Comparison of ENCODE assay signal across 8 mouse cellular contexts in the genomic region with DNA sequence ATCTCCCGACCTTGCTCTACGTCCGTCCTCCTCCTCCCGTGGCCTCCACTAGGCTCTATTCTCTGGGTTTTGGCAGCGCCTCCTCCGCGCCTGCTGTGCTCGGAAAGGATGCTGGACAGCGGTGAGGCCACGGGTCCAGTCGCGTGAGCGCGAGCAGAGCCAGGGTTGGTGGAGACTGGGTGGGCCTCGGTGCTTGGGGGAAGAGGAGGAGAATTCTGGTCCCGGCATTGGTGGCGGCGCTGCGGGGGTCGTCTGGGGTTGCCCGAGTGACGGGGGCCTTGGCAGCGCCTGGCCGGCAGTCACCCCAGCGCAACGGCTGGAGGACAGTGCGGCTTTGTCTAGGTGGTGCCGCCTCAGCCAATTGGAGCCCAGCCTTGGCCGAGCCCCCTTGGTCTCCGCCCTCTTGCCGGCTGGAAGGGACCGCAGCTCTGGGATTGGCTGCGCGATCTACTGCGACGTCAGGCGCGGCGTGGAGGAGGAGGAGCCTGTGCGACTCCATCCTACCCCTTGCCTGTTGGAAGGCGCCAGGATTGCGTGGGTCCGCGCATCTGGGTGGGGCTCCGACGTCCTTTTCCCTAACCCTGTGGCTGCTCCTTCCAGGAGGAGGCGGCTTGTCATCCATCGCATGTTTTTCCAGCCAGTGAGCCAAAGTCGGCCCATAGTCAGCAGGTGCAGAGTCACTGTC. TPM values are rescaled to one million over a fixed set of nuclear protein-coding genes. Genes with fewer than 3 reads are reported as not detected.
A peak's percentile ranks its signal among the peaks of the same experiment; 100 is the strongest.
DNase-seq lines count a peak whose midpoint lies in the region; ATAC-seq and TF ChIP-seq lines count a peak whose summit lies in the region.

No protein-coding gene starts in this region.

- WGBS in heart, embryonic 13.5 days, result under 1% methylated on average over 49 of the region's 49 CpGs
- WGBS in kidney, postnatal 0 days, result under 1% methylated on average over 48 of the region's 49 CpGs
- WGBS in liver, adult 2 months, result 53% methylated on average over 49 of the region's 49 CpGs

- peak; percentile 96 for ATAC-seq in heart, embryonic 13.5 days (ENCODE audit: extremely low read depth, insufficient number of reproducible peaks, low FRiP score, low TSS enrichment)
- peak; percentile 97 for ATAC-seq in kidney, postnatal 0 days (replicated peaks; ENCODE audit: low FRiP score, low read depth)

- DNase-seq in CD4-positive, CD25-positive, alpha-beta regulatory T cell, adult 2 months (ENCODE audit: low read depth, low spot score), result peak; percentile 93
- peak; percentile 75 for DNase-seq in c-Kit-positive CD71-negative TER-119-negative erythroid progenitor cells, embryonic 14.5 days (ENCODE audit: low read depth)
- peak; percentile 92 for DNase-seq in fibroblast of lung, adult 2 months (ENCODE audit: low read depth)
- DNase-seq in kidney, postnatal 0 days (ENCODE audit: low spot score), result peak; percentile 95
- DNase-seq in liver, adult 2 months (ENCODE audit: extremely low read depth, low read depth, low spot score), result no peak
- DNase-seq in spleen, postnatal 4 days (ENCODE audit: low spot score in 2 of 2), result peak; percentile 73 to 83

- no peak overlapping the region for H3ac ChIP-seq in myocyte (ENCODE audit: control insufficient read depth, insufficient read length)

- peaks cover 37% of the 10 kb centered on the region for H3K27me3 ChIP-seq in heart, embryonic 13.5 days (replicated peaks)
- 0 out of 2 replicates have a peak, but pooled peaks cover 5% of the 10 kb centered on the region for H3K27me3 ChIP-seq in kidney, postnatal 0 days (ENCODE audit: insufficient read depth, low read length)
- H3K27me3 ChIP-seq in liver, adult 2 months (ENCODE audit: control insufficient read depth, insufficient read depth, low read length), result no peaks in the 10 kb centered on the region
- peaks cover 22% of the 10 kb centered on the region for H3K27me3 ChIP-seq in myocyte (ENCODE audit: control insufficient read depth, insufficient read depth, insufficient read length)

- no peak for TF ChIP-seq CTCF in kidney, postnatal 0 days (IDR thresholded peaks at IDR 0.05; ENCODE audit: low read depth)
- no peak for TF ChIP-seq CTCF in liver, adult 2 months (IDR thresholded peaks at IDR 0.05; ENCODE audit: low read depth, low read length)

- no peaks in the 10 kb centered on the region for H3K9me3 ChIP-seq in heart, embryonic 13.5 days
- no peaks in the 10 kb centered on the region for H3K9me3 ChIP-seq in kidney, postnatal 0 days (replicated peaks; ENCODE audit: low read length)

- H3K4me3 ChIP-seq in heart, embryonic 13.5 days, result peak overlapping the region; percentile 63
- peak overlapping the region; percentile 47 for H3K4me3 ChIP-seq in kidney, postnatal 0 days (replicated peaks; ENCODE audit: low read depth, low read length)
- H3K4me3 ChIP-seq in liver, adult 2 months (ENCODE audit: insufficient read depth, low read depth, low read length), result peak overlapping the region; percentile 45; the same call in 1 of the 2 replicates
- peak overlapping the region; percentile 19 for H3K4me3 ChIP-seq in myocyte

- peak overlapping the region; percentile 99 for H3K4me2 ChIP-seq in heart, embryonic 13.5 days
- peak overlapping the region; percentile 85 for H3K4me2 ChIP-seq in kidney, postnatal 0 days (ENCODE audit: low read length)
- peak overlapping the region; percentile 85 for H3K4me2 ChIP-seq in myocyte (ENCODE audit: low read depth)

- H3K79me2 ChIP-seq in liver, adult 2 months (ENCODE audit: control insufficient read depth, insufficient read depth, low read length), result peaks cover 45% of the 10 kb centered on the region
- H3K79me2 ChIP-seq in myocyte (ENCODE audit: control insufficient read depth, insufficient read depth), result no peaks in the 10 kb centered on the region

- no peak overlapping the region for H3K27ac ChIP-seq in heart, embryonic 13.5 days (replicated peaks)
- peak overlapping the region; percentile 65 for H3K27ac ChIP-seq in kidney, postnatal 0 days
- no peak overlapping the region for H3K27ac ChIP-seq in liver, adult 2 months (replicated peaks; ENCODE audit: insufficient read depth, low read depth, low read length)

- peak overlapping the region; percentile 72 for H3K9ac ChIP-seq in heart, embryonic 13.5 days
- peak overlapping the region; percentile 55 for H3K9ac ChIP-seq in kidney, postnatal 0 days (ENCODE audit: low read depth, low read length)
- 0 out of 2 replicates have a peak overlapping the region, but pooled peaks have one; percentile 6 for H3K9ac ChIP-seq in liver, adult 2 months (ENCODE audit: low read depth, low read length)

- no peaks in the 10 kb centered on the region for H3K36me3 ChIP-seq in heart, embryonic 13.5 days
- H3K36me3 ChIP-seq in kidney, postnatal 0 days (ENCODE audit: insufficient read depth, low read length), result no peaks in the 10 kb centered on the region
- peaks cover 4% of the 10 kb centered on the region; the same call in 1 of the 2 replicates for H3K36me3 ChIP-seq in liver, adult 2 months (ENCODE audit: control insufficient read depth, insufficient read depth, low read length)
- no peaks in the 10 kb centered on the region for H3K36me3 ChIP-seq in myocyte (ENCODE audit: control insufficient read depth, insufficient read depth)

- no peak for TF ChIP-seq POLR2A in liver, adult 2 months (IDR thresholded peaks at IDR 0.05; ENCODE audit: extremely low read depth, insufficient read depth, low read length)
- TF ChIP-seq POLR2A in myocyte (IDR thresholded peaks at IDR 0.05; ENCODE audit: insufficient read length, low read depth), result no peak

- peaks cover 24% of the 10 kb centered on the region for H3K4me1 ChIP-seq in heart, embryonic 13.5 days
- H3K4me1 ChIP-seq in kidney, postnatal 0 days (replicated peaks; ENCODE audit: insufficient read depth, low read length), result peaks cover 21% of the 10 kb centered on the region
- H3K4me1 ChIP-seq in liver, adult 2 months (ENCODE audit: control insufficient read depth, insufficient read depth, low read length), result peaks cover 27% of the 10 kb centered on the region

TF ChIP-seq in myocyte, 11 proteins besides CTCF, POLR2A, EP300 and RAD21:
- TF ChIP-seq REST (IDR thresholded peaks at IDR 0.05; ENCODE audit: insufficient read depth, insufficient read length) (peak; percentile 87), TCF3 (IDR thresholded peaks at IDR 0.05; ENCODE audit: insufficient read length, low read depth) (no peak)

RNA-seq across cellular contexts. Expression of a gene that starts 7.5 kb away (rescaled TPM):
- 9.7 and 10.8 TPM in 2 replicates for polyA plus RNA-seq in heart, embryonic 13.5 days (2015; fragmentation: Nextera tagmentation; extraction: Ambion mirVana)
- 79.7 and 88.8 TPM in 2 replicates for polyA plus RNA-seq in kidney, postnatal 0 days (2015; fragmentation: Nextera tagmentation; extraction: Ambion mirVana)
- 141 and 185 TPM in 2 replicates for total RNA-seq in liver, adult 2 months (2014; rRNA removed)
- polyA plus RNA-seq in liver, adult 2 months (2012; rRNA removed), result 314 and 354 TPM in 2 replicates
- polyA plus RNA-seq in myocyte (2012; fragmentation: generic; extraction: Trizol), result 0.11 TPM

Comparison
In these comparisons a context has a peak if more than half of its experiments do, and no peak if none do; other contexts are left out.
1. H3K9ac ChIP-seq: peak in every context shown above with its lines; median percentile 72 in heart, embryonic 13.5 days; 55 in kidney, postnatal 0 days; 6 in liver, adult 2 months.